Mouse (Mus musculus): ENCODE measurements at regions not wholly inside any gene's neighbourhood (a gene's known extent, or its start where the extent isn't known, plus 50 kb on each side); places are given as distances from the start of the nearest gene placed in this dataset.

GRCm38 (mm10) chr1:187413881-187414280 is 194.7 kb upstream of the Esrrg start:
- H3K4me2 ChIP-seq = no peak overlapping the region
- WGBS = 90% methylated on average over 6 of the region's 6 CpGs
- no peaks in the 10 kb centered on the region for H3K4me1 ChIP-seq (replicated peaks)
- no peaks in the 10 kb centered on the region for H3K36me3 ChIP-seq
- no peaks in the 10 kb centered on the region for H3K27me3 ChIP-seq
- ATAC-seq (ENCODE audit: low FRiP score, low read depth) = no peak
- H3K9me3 ChIP-seq = no peaks in the 10 kb centered on the region
- H3K4me3 ChIP-seq = no peak overlapping the region
- H3K27ac ChIP-seq (replicated peaks) = no peak overlapping the region
- no peak overlapping the region for H3K9ac ChIP-seq

GRCm38 (mm10) chr1:187418186-187419140 is 190.1 kb upstream of the Esrrg start:
- ATAC-seq (ENCODE audit: low FRiP score, low read depth) = no peak
- WGBS = 82% methylated on average over 20 of the region's 20 CpGs
- no peak overlapping the region for H3K4me2 ChIP-seq
- H3K4me3 ChIP-seq = no peak overlapping the region
- no peak overlapping the region for H3K27ac ChIP-seq (replicated peaks)
- H3K9me3 ChIP-seq = no peaks in the 10 kb centered on the region
- no peaks in the 10 kb centered on the region for H3K27me3 ChIP-seq
- no peak overlapping the region for H3K9ac ChIP-seq
- no peaks in the 10 kb centered on the region for H3K4me1 ChIP-seq (replicated peaks)
- no peaks in the 10 kb centered on the region for H3K36me3 ChIP-seq

GRCm38 (mm10) chr1:187428536-187429215 is 179.9 kb upstream of the Esrrg start:
- Histone ChIP-seq H3K27ac (replicated peaks) (no peak overlapping the region), H3K4me2 (no peak overlapping the region), H3K9me3 (no peaks in the 10 kb centered on the region), H3K4me3 (no peak overlapping the region), H3K4me1 (replicated peaks) (no peaks in the 10 kb centered on the region), H3K27me3 (no peaks in the 10 kb centered on the region), H3K36me3 (no peaks in the 10 kb centered on the region), H3K9ac (no peak overlapping the region)
- no peak for ATAC-seq (ENCODE audit: low FRiP score, low read depth)
- 54% methylated on average over 9 of the region's 9 CpGs for WGBS

- H3K4me3 ChIP-seq = no peak overlapping the region
- H3K9me3 ChIP-seq = no peaks in the 10 kb centered on the region
- no peaks in the 10 kb centered on the region for H3K4me1 ChIP-seq (replicated peaks)
- H3K9ac ChIP-seq = no peak overlapping the region
- no peak for ATAC-seq (ENCODE audit: low FRiP score, low read depth)
- no peaks in the 10 kb centered on the region for H3K36me3 ChIP-seq
- no peak overlapping the region for H3K4me2 ChIP-seq
- WGBS = 88% methylated on average over 24 of the region's 24 CpGs
- no peak overlapping the region for H3K27ac ChIP-seq (replicated peaks)
- H3K27me3 ChIP-seq = no peaks in the 10 kb centered on the region
Observed at GRCm38 (mm10) chr1:187433716-187434634, 174.6 kb upstream of the Esrrg start.

GRCm38 (mm10) chr1:187439170-187439914 is 169.2 kb upstream of the Esrrg start:
- Histone ChIP-seq H3K9ac (no peak overlapping the region), H3K27ac (replicated peaks) (no peak overlapping the region), H3K4me2 (peak overlapping the region; percentile 36), H3K9me3 (no peaks in the 10 kb centered on the region), H3K36me3 (no peaks in the 10 kb centered on the region), H3K27me3 (no peaks in the 10 kb centered on the region), H3K4me3 (no peak overlapping the region), H3K4me1 (replicated peaks) (no peaks in the 10 kb centered on the region)
- WGBS = 62% methylated on average over 20 of the region's 20 CpGs
- ATAC-seq (ENCODE audit: low FRiP score, low read depth) = peak; percentile 48; the same call in 1 of the 2 replicates

GRCm38 (mm10) chr1:187441668-187442193 is 166.9 kb upstream of the Esrrg start:
- no peaks in the 10 kb centered on the region for H3K36me3 ChIP-seq
- no peak overlapping the region for H3K27ac ChIP-seq (replicated peaks)
- WGBS = 47% methylated on average over 3 of the region's 3 CpGs
- no peak overlapping the region for H3K4me2 ChIP-seq
- H3K4me3 ChIP-seq = no peak overlapping the region
- no peaks in the 10 kb centered on the region for H3K27me3 ChIP-seq
- no peak overlapping the region for H3K9ac ChIP-seq
- ATAC-seq (ENCODE audit: low FRiP score, low read depth) = no peak
- H3K4me1 ChIP-seq (replicated peaks) = no peaks in the 10 kb centered on the region
- H3K9me3 ChIP-seq = no peaks in the 10 kb centered on the region

GRCm38 (mm10) chr1:187446511-187446910 is 162.1 kb upstream of the Esrrg start:
- 78% methylated on average over 6 of the region's 6 CpGs for WGBS
- no peak overlapping the region for H3K4me2 ChIP-seq
- H3K9me3 ChIP-seq = no peaks in the 10 kb centered on the region
- no peaks in the 10 kb centered on the region for H3K27me3 ChIP-seq
- H3K27ac ChIP-seq (replicated peaks) = no peak overlapping the region
- H3K4me1 ChIP-seq (replicated peaks) = no peaks in the 10 kb centered on the region
- H3K4me3 ChIP-seq = no peak overlapping the region
- ATAC-seq (ENCODE audit: low FRiP score, low read depth) = no peak
- H3K9ac ChIP-seq = no peak overlapping the region
- no peaks in the 10 kb centered on the region for H3K36me3 ChIP-seq

GRCm38 (mm10) chr1:187448173-187448572 is 160.4 kb upstream of the Esrrg start:
- no peaks in the 10 kb centered on the region for H3K4me1 ChIP-seq (replicated peaks)
- no peaks in the 10 kb centered on the region for H3K27me3 ChIP-seq
- H3K4me2 ChIP-seq = no peak overlapping the region
- no peak overlapping the region for H3K4me3 ChIP-seq
- no peak overlapping the region for H3K27ac ChIP-seq (replicated peaks)
- H3K36me3 ChIP-seq = no peaks in the 10 kb centered on the region
- no peaks in the 10 kb centered on the region for H3K9me3 ChIP-seq
- 22% methylated on average over 6 of the region's 6 CpGs for WGBS
- no peak overlapping the region for H3K9ac ChIP-seq
- ATAC-seq (ENCODE audit: low FRiP score, low read depth) = no peak

GRCm38 (mm10) chr1:187450106-187450505 is 158.5 kb upstream of the Esrrg start:
- Histone ChIP-seq H3K4me2 (no peak overlapping the region), H3K36me3 (no peaks in the 10 kb centered on the region), H3K9ac (no peak overlapping the region), H3K9me3 (no peaks in the 10 kb centered on the region), H3K27me3 (no peaks in the 10 kb centered on the region), H3K27ac (replicated peaks) (no peak overlapping the region), H3K4me1 (replicated peaks) (no peaks in the 10 kb centered on the region), H3K4me3 (no peak overlapping the region)
- no peak for ATAC-seq (ENCODE audit: low FRiP score, low read depth)
- WGBS = 33% methylated on average over 3 of the region's 3 CpGs

GRCm38 (mm10) chr1:187452189-187452588 is 156.4 kb upstream of the Esrrg start:
- WGBS = 36% methylated on average over 6 of the region's 6 CpGs
- no peaks in the 10 kb centered on the region for H3K9me3 ChIP-seq
- no peak for ATAC-seq (ENCODE audit: low FRiP score, low read depth)

GRCm38 (mm10) chr1:187454431-187454830 is 154.2 kb upstream of the Esrrg start:
- Histone ChIP-seq H3K27ac (replicated peaks) (no peak overlapping the region), H3K27me3 (no peaks in the 10 kb centered on the region), H3K9ac (no peak overlapping the region), H3K36me3 (no peaks in the 10 kb centered on the region), H3K4me3 (no peak overlapping the region), H3K9me3 (no peaks in the 10 kb centered on the region), H3K4me2 (no peak overlapping the region), H3K4me1 (replicated peaks) (no peaks in the 10 kb centered on the region)
- WGBS = 69% methylated on average over 5 of the region's 5 CpGs
- no peak for ATAC-seq (ENCODE audit: low FRiP score, low read depth)

More at GRCm38 (mm10) chr1:187452189-187452588, 156.4 kb upstream of the Esrrg start:
- H3K4me3 ChIP-seq = no peak overlapping the region
- H3K4me1 ChIP-seq (replicated peaks) = no peaks in the 10 kb centered on the region
- no peak overlapping the region for H3K9ac ChIP-seq
- H3K36me3 ChIP-seq = no peaks in the 10 kb centered on the region
- no peak overlapping the region for H3K27ac ChIP-seq (replicated peaks)
- no peak overlapping the region for H3K4me2 ChIP-seq
- no peaks in the 10 kb centered on the region for H3K27me3 ChIP-seq
